Mouse (Mus musculus) spleen, adult 2 months (tissue): ENCODE results near the gene F3.

Experiments used
- CTCF ChIP-seq: fragments of 200-500 bp; IDR thresholded peaks from 2 replicates; pipeline ENCODE4 v1.5.1; 2011; ENCODE audit warnings: mild to moderate bottlenecking, inconsistent platforms; ENCODE audit not compliant: insufficient read depth, insufficient read length, insufficient replicate concordance; ENCODE audit errors: extremely low read depth
- POLR2A ChIP-seq: fragments of 200-500 bp; IDR thresholded peaks from 2 replicates; pipeline ENCODE4 v1.6.1; 2011; ENCODE audit warnings: low read depth, low read length, inconsistent platforms

- TF ChIP-seq CTCF, result no peak
- TF ChIP-seq POLR2A, result no peak
Observed at GRCm38 (mm10) chr3:121729678-121730077, 6.3 kb downstream of the F3 start.
